Mouse (Mus musculus) liver, adult 2 months (tissue): ENCODE results near the gene Idh2.

ENCODE experiments used
- CTCF ChIP-seq: fragments of 200-500 bp; IDR thresholded peaks from 2 replicates; pipeline ENCODE4 v1.5.1; 2011; ENCODE audit warnings: low read depth, low read length, control low read depth
- POLR2A ChIP-seq: fragments of 200-500 bp; IDR thresholded peaks from 2 replicates; pipeline ENCODE4 v1.6.1; 2011; ENCODE audit warnings: low read length, control low read depth; ENCODE audit not compliant: insufficient read depth; ENCODE audit errors: extremely low read depth

- TF ChIP-seq CTCF (no peak), POLR2A (no peak)
Measured at GRCm38 (mm10) chr7:80077801-80078200, 37.4 kb downstream of the Idh2 start.
